Mouse (Mus musculus) forebrain, embryonic 11.5 days (tissue): ENCODE data around the gene Kdelr1. TPM values are rescaled to one million over a fixed set of nuclear protein-coding genes. Genes with fewer than 3 reads are reported as not detected.
"Not testable (repeated sequence)": the region's sequence is repeated elsewhere in the genome, so short reads cannot be mapped to it uniquely, and the experiment has no call there.

Experiments
- ATAC-seq: fragments of 200-750 bp; cut with Nextera tagmentation; replicated peaks from 2 replicates; pipeline ENCODE4 v1.8.0; 2017; ENCODE audit warnings: moderate TSS enrichment; ENCODE audit not compliant: low FRiP score
- DNase-seq: peaks from one replicate; pipeline ENCODE4 v3.0.0-alpha.2; 2017; ENCODE audit warnings: low spot score
- H3K27ac ChIP-seq: fragments of 300-500 bp; sonication (generic); 2 replicates; pipeline ENCODE4 v1.5.1; 2014; ENCODE audit warnings: low read depth, low read length
- H3K27me3 ChIP-seq: fragments of 300-500 bp; sonication (generic); 2 replicates; pipeline ENCODE4 v1.6.1; 2014; ENCODE audit warnings: mild to moderate bottlenecking, low read length, mixed read lengths; ENCODE audit not compliant: control insufficient read depth, insufficient read depth
- H3K36me3 ChIP-seq: fragments of 300-500 bp; sonication (generic); 2 replicates; pipeline ENCODE4 v1.6.1; 2014; ENCODE audit warnings: mild to moderate bottlenecking, low read length, moderate library complexity, mixed read lengths; ENCODE audit not compliant: control insufficient read depth, insufficient read depth
- H3K4me1 ChIP-seq: fragments of 300-500 bp; sonication (generic); replicated peaks from 2 replicates; pipeline ENCODE4 v1.6.1; 2014; ENCODE audit warnings: low read length, mixed read lengths; ENCODE audit not compliant: control insufficient read depth, insufficient read depth
- H3K4me2 ChIP-seq: fragments of 300-500 bp; sonication (generic); 2 replicates; pipeline ENCODE4 v1.6.1; 2014; ENCODE audit warnings: low read depth, mild to moderate bottlenecking, low read length, moderate library complexity, mixed read lengths; ENCODE audit not compliant: severe bottlenecking
- H3K4me3 ChIP-seq: fragments of 300-500 bp; sonication (generic); 2 replicates; pipeline ENCODE4 v1.5.1; 2014; ENCODE audit warnings: low read depth, low read length
- H3K9ac ChIP-seq: fragments of 300-500 bp; sonication (generic); 2 replicates; pipeline ENCODE4 v1.6.1; 2014; ENCODE audit warnings: low read length
- H3K9me3 ChIP-seq: fragments of 300-500 bp; sonication (generic); 2 replicates; pipeline ENCODE4 v1.6.1; 2016; ENCODE audit warnings: low read length, mixed read lengths; ENCODE audit not compliant: control insufficient read depth
- WGBS: fragments of 180-500 bp; shearing (Covaris S2); extraction: QIAGEN DNeasy Blood & Tissue Kit; methylation state at CpG from one replicate; pipeline ENCODE4 v1.1.7; 2014; 5-methylcytosine and 5-hydroxymethylcytosine counted together
- polyA plus RNA-seq: library from polyadenylated mRNA; unstranded; fragments of >200 nt; fragmentation: Nextera tagmentation; extraction: Ambion mirVana; gene quantifications from 2 replicates; pipeline ENCODE4 v1.2.1, GENCODE M21; 2014

The Kdelr1 gene
- polyA plus RNA-seq, 1 experiment from 2014 or later = 69.4 TPM

DNA sequence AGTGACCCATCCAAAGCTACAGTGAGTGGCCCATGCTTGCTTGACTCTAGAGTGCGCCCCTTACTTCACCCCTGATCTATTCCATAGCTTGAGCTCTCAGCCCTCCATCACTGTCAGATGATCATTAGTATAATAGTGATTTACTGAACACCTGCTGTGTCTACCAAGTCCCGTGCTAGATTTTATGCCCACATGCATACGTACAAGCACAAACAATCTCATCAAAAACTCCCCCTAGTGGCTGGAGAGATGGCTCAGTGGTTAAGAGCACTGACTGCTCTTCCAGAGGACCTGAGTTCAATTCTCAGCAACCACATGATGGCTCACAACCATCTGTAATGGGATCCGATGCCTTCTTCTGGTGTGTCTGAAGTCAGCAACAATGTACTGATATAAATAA is 25.6 kb downstream of the Kdelr1 start:
- H3K9me3 ChIP-seq, H3K27me3 ChIP-seq, H3K4me1 ChIP-seq, ATAC-seq, H3K4me3 ChIP-seq, H3K9ac ChIP-seq, H3K4me2 ChIP-seq, DNase-seq, H3K27ac ChIP-seq, H3K36me3 ChIP-seq: not testable (repeated sequence)
- WGBS = 54% methylated on average over 4 of the region's 4 CpGs

DNA sequence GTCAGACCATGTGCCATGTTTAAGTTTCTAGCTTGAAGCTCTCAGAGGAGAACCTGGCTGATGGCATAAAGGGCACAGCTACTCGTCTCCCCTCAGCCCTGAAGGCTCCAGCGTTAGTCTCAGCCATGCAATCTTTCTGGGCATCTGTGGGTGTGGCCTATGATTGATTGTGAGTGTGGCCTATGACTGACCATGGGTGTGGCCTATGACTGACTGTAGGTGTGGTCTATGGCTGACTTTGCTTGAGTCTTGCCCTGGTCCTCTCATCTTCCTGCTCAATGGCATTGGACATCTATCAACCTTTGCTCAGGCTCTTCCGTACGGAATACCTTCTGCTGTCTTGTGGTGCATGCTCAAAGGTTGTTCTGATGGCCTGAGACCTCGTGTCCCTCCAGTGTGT is 29.0 kb downstream of the Kdelr1 start:
- 72% methylated on average over 5 of the region's 5 CpGs for WGBS

DNA sequence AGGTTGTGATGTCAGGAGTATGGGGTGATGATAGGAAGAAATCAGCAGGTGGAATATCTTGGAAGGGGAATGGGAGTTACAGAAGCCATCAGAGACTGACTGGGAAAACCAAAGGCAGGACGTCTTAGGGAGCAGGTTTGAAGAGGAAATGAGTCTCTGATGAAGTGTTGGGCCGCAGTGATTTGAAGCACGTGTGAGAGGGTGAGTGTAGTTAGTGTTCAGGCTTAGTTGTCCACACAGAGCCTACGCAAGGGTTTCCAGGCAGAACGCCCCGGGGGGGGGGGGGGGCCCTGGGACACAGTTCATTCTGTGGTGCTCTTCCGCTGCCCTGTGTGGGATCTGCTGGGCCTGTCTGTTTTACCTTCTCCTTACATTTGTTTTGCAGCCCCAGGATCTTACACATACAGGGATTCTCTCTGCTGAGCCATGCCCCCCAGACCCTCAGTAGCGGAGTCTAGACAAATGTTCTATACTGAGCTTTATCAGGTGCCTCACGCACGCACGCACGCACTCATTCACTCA is 30.0 kb downstream of the Kdelr1 start:
- Histone ChIP-seq H3K27ac (0 out of 2 replicates have a peak overlapping the region, but pooled peaks have one; percentile 12), H3K4me1 (peaks cover under 1% of the 10 kb centered on the region; the same call in 1 of the 2 replicates), H3K9ac (no peak overlapping the region), H3K27me3 (no peaks in the 10 kb centered on the region), H3K36me3 (no peaks in the 10 kb centered on the region), H3K4me3 (no peak overlapping the region), H3K4me2 (no peak overlapping the region), H3K9me3 (no peaks in the 10 kb centered on the region; the same call in 1 of the 2 replicates)
- WGBS = 79% methylated on average over 12 of the region's 12 CpGs
- ATAC-seq (no peak), DNase-seq (peak; percentile 56)

More for the DNA sequence above, 29.0 kb downstream of the Kdelr1 start:
- Histone ChIP-seq H3K9ac (no peak overlapping the region), H3K27ac (no peak overlapping the region), H3K36me3 (no peaks in the 10 kb centered on the region), H3K4me3 (no peak overlapping the region), H3K9me3 (no peaks in the 10 kb centered on the region; the same call in 1 of the 2 replicates), H3K27me3 (no peaks in the 10 kb centered on the region), H3K4me1 (peaks cover 4% of the 10 kb centered on the region; the same call in 1 of the 2 replicates), H3K4me2 (no peak overlapping the region)
- DNase-seq (no peak), ATAC-seq (no peak)

DNA sequence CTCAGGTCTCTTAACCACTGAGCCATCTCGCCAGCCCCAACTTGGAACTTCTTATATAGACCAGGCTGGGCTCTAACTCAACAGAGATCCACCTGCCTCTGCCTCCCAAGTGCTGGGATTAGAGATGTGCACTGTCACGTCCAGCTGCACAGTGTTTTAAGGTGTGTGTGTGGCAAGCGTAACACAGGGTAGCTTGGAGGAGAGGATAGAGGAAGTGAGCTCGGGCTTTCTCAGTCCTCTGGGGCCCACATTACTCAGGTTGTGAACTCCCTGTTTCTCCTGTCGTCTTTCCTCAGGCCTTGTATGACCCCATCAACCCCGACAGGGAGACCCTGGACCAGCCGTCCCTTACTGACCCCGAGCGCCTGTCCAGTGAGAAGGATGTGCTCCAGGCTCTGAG is 34.0 kb downstream of the Kdelr1 start:
- Histone ChIP-seq H3K27me3 (no peaks in the 10 kb centered on the region), H3K36me3 (peaks cover 4% of the 10 kb centered on the region; the same call in 1 of the 2 replicates), H3K9ac (no peak overlapping the region), H3K4me2 (no peak overlapping the region), H3K9me3 (no peaks in the 10 kb centered on the region; the same call in 1 of the 2 replicates), H3K4me1 (no peaks in the 10 kb centered on the region), H3K4me3 (no peak overlapping the region), H3K27ac (no peak overlapping the region)
- no peak for DNase-seq
- ATAC-seq = no peak
- 90% methylated on average over 9 of the region's 9 CpGs for WGBS

DNA sequence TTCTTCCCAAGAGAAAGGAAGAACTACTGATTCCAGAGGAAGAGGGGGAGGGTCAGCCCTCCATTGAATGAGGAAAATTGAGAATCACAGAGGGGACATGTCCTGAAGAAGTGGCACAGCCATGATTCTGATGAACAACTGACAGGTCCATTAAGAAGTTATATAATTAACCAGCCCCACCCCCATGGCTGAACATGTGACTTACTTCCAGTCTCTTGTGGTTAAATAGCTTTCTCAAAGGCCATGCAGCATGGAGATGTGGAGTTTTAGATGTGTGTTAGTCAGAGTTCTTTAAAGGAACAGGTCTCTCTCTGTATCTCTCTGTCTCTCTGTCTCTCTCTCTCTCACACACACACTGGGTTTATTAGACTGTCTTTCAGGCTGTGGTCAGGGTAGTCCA is 35.8 kb downstream of the Kdelr1 start:
- no peak overlapping the region for H3K9ac ChIP-seq
- H3K9me3 ChIP-seq = no peaks in the 10 kb centered on the region; the same call in 1 of the 2 replicates
- H3K4me3 ChIP-seq = no peak overlapping the region
- no peaks in the 10 kb centered on the region for H3K4me1 ChIP-seq
- DNase-seq = no peak
- no peak overlapping the region for H3K27ac ChIP-seq
- no peak for ATAC-seq
- no peaks in the 10 kb centered on the region for H3K27me3 ChIP-seq
- H3K4me2 ChIP-seq = no peak overlapping the region
- H3K36me3 ChIP-seq = peaks cover 4% of the 10 kb centered on the region; the same call in 1 of the 2 replicates

DNA sequence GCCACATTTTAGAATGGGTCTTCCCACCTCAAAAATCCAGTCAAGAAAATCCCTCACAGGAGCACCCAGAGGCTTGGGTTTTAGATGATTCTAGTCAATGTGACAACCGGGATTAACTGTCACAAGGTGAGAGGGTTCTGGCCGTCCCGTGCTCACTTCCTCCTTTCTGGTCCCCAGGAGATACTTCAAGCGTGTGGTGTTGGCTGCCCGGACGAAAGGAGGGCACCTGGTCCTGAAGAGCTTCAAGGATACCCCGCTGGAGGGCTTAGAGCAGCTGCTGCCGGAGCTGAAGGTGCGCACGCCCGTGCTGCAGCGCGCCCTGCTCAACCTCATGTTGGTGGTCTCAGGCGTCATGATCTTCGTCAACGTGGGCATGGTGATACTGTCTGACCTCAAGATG is 36.6 kb downstream of the Kdelr1 start:
- peaks cover 4% of the 10 kb centered on the region; the same call in 1 of the 2 replicates for H3K36me3 ChIP-seq

DNA sequence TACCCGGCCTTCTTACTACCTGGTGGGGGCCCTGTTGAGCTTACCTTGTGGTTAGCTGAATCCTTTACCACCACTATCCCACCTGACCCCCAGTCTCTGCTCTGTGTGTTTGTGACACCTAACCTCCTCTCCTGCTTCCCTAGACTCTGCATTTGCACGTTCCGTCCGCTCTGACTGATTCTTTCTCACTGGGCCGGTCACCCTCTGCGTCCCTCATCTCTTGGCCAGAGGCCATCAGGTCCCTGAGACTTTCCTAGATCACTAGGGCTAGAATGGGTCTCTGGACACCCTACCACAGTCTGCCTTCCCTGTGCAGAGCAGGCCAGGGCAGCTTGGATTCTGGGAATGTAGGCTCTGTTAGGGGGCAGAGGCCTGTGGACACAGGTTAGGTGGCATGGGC is 41.5 kb downstream of the Kdelr1 start:
- Histone ChIP-seq H3K27ac (no peak overlapping the region), H3K4me2 (no peak overlapping the region), H3K9ac (no peak overlapping the region), H3K36me3 (peaks cover 4% of the 10 kb centered on the region; the same call in 1 of the 2 replicates), H3K4me3 (no peak overlapping the region), H3K9me3 (no peaks in the 10 kb centered on the region), H3K4me1 (peaks cover 15% of the 10 kb centered on the region), H3K27me3 (no peaks in the 10 kb centered on the region)
- 92% methylated on average over 6 of the region's 6 CpGs for WGBS
- no peak for DNase-seq
- ATAC-seq = no peak

More for the DNA sequence above, 36.6 kb downstream of the Kdelr1 start:
- Histone ChIP-seq H3K9ac (no peak overlapping the region), H3K9me3 (no peaks in the 10 kb centered on the region), H3K4me1 (no peaks in the 10 kb centered on the region), H3K27me3 (no peaks in the 10 kb centered on the region), H3K4me2 (no peak overlapping the region), H3K4me3 (no peak overlapping the region), H3K27ac (no peak overlapping the region)
- no peak for ATAC-seq
- DNase-seq = no peak
- 94% methylated on average over 16 of the region's 16 CpGs for WGBS

DNA sequence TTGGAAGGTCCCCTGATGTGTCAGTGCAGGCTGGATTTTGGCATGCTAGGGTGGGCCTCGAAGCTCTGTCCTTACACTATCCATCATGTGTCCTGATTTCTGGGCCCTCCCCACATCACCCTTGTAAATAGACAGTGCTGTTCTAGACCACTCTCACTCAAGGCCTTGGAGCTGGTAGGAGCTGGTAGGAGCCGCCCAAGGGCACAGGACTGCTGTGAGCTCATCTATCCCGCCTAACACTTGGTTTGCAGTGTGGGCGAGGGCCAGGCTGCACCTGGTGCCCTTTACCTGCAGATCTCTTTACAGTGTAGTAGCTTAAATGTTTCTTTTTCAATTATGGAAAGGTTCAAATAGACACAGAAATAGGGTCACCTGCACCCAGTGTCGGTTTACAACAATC is 42.4 kb downstream of the Kdelr1 start:
- Histone ChIP-seq H3K27ac (no peak overlapping the region), H3K9me3 (no peaks in the 10 kb centered on the region), H3K27me3 (no peaks in the 10 kb centered on the region), H3K4me1 (peaks cover 15% of the 10 kb centered on the region), H3K36me3 (peaks cover under 1% of the 10 kb centered on the region; the same call in 1 of the 2 replicates), H3K4me2 (no peak overlapping the region), H3K4me3 (no peak overlapping the region), H3K9ac (no peak overlapping the region)
- ATAC-seq (no peak), DNase-seq (no peak)
- 84% methylated on average over 5 of the region's 5 CpGs for WGBS
